Mouse (Mus musculus) hematopoietic stem cell, adult 5-6 weeks (primary cell): ENCODE results near the gene Alkbh5. TPM values are rescaled to one million over a fixed set of nuclear protein-coding genes. Genes with fewer than 3 reads are reported as not detected.
A peak's percentile ranks its signal among the peaks of the same experiment; 100 is the strongest.
"Not testable (repeated sequence)": the region's sequence is repeated elsewhere in the genome, so short reads cannot be mapped to it uniquely, and the experiment has no call there.

Source experiments
- ATAC-seq, 2 experiments: fragments of 125-278 bp in 1 of 2; replicated peaks in 1 of 2; 2 replicates each; pipeline ENCODE4 v1.8.0; 2016 to 2017; ENCODE audit warnings: inconsistent platforms in 2 of 2, mild to moderate bottlenecking in 2 of 2, moderate number of reproducible peaks in 2 of 2, low read depth in 1 of 2, moderate TSS enrichment in 1 of 2; ENCODE audit not compliant: low FRiP score in 2 of 2, poor library complexity in 2 of 2, severe bottlenecking in 2 of 2, insufficient read depth in 1 of 2, low TSS enrichment in 1 of 2
- total RNA-seq: library from RNA; stranded (forward); fragments of 172-1452, 232-1000 nt; gene quantifications from 2 replicates; pipeline ENCODE4 v1.2.3, GENCODE M21; 2017

Alkbh5 gene
- total RNA-seq, 1 experiment from 2014 or later = 28.9 TPM

GRCm38 (mm10) chr11:60539540-60539939, 3.4 kb downstream of the Alkbh5 start:
- ATAC-seq = no peak

- no peak for ATAC-seq
Observed at GRCm38 (mm10) chr11:60540002-60540610, 3.9 kb downstream of the Alkbh5 start.

- no peak for ATAC-seq
Observed at GRCm38 (mm10) chr11:60540761-60541160, 4.6 kb downstream of the Alkbh5 start.

GRCm38 (mm10) chr11:60541831-60542230, 5.7 kb downstream of the Alkbh5 start:
- ATAC-seq = no peak

- ATAC-seq = not testable (repeated sequence)
Observed at GRCm38 (mm10) chr11:60543211-60543610, 7.0 kb downstream of the Alkbh5 start.

GRCm38 (mm10) chr11:60545433-60545832, 9.3 kb downstream of the Alkbh5 start:
- ATAC-seq = no peak

- no peak for ATAC-seq
Observed at GRCm38 (mm10) chr11:60548112-60548511, 11.9 kb downstream of the Alkbh5 start.

- no peak for ATAC-seq
Observed at GRCm38 (mm10) chr11:60553091-60553490, 16.9 kb downstream of the Alkbh5 start.

GRCm38 (mm10) chr11:60557675-60558074, 21.5 kb downstream of the Alkbh5 start:
- ATAC-seq = no peak

GRCm38 (mm10) chr11:60559342-60559741, 23.2 kb downstream of the Alkbh5 start:
- peak; percentile 75 to 84 for ATAC-seq

GRCm38 (mm10) chr11:60574006-60574405, 37.8 kb downstream of the Alkbh5 start:
- not testable (repeated sequence) for ATAC-seq

Other genes starting within 250 kb of the Alkbh5 start
- gene Tom1l2, start 183.5 kb upstream of the Alkbh5 start, total RNA-seq = 13.0 and 13.5 TPM in 2 replicates
- gene Drc3, start 183.1 kb upstream of the Alkbh5 start, total RNA-seq = 0.79 and 2.0 TPM in 2 replicates
- gene Gid4, start 119.2 kb upstream of the Alkbh5 start, total RNA-seq = 35.3 and 35.6 TPM in 2 replicates
- 42.1 and 91.4 TPM in 2 replicates for gene Atpaf2, start 117.9 kb upstream of the Alkbh5 start, total RNA-seq
- gene Drg2, start 81.8 kb upstream of the Alkbh5 start, total RNA-seq = 73.9 and 84.2 TPM in 2 replicates
- gene Myo15, start 67.0 kb upstream of the Alkbh5 start, total RNA-seq = 0.50 and 0.79 TPM in 2 replicates
- 6.1 and 9.3 TPM in 2 replicates for gene Llgl1, start 163.3 kb downstream of the Alkbh5 start, total RNA-seq
- gene Flii, start 190.9 kb downstream of the Alkbh5 start, total RNA-seq = 93.8 and 132 TPM in 2 replicates
- 3.3 and 12.3 TPM in 2 replicates for gene Mief2, start 192.0 kb downstream of the Alkbh5 start, total RNA-seq
- 21.4 and 27.9 TPM in 2 replicates for gene Top3a, start 241.0 kb downstream of the Alkbh5 start, total RNA-seq
- gene Smcr8, start 241.1 kb downstream of the Alkbh5 start, total RNA-seq = 16.1 and 19.8 TPM in 2 replicates